Mouse (Mus musculus): ENCODE measurements at regions not wholly inside any gene's neighbourhood (a gene's known extent, or its start where the extent isn't known, plus 50 kb on each side); places are given as distances from the start of the nearest gene placed in this dataset.

- 64% methylated on average over 4 of the region's 4 CpGs for WGBS
- Histone ChIP-seq H3K4me1 (ENCODE audit: control insufficient read depth, insufficient read depth, low read length) (no peaks in the 10 kb centered on the region), H3K4me3 (replicated peaks; ENCODE audit: control insufficient read depth, low read depth, low read length) (no peak overlapping the region), H3K27ac (ENCODE audit: control insufficient read depth, insufficient read depth, low read depth, low read length, poor library complexity) (no peak overlapping the region)
- no peak for TF ChIP-seq POLR2A (IDR thresholded peaks at IDR 0.05; ENCODE audit: borderline replicate concordance, control insufficient read depth, low read depth, low read length)
Observed at GRCm38 (mm10) chr8:93734818-93735217, 74.9 kb upstream of the Gnao1 start.

- 70% methylated on average over 3 of the region's 3 CpGs for WGBS
- no peak for TF ChIP-seq CTCF (IDR thresholded peaks at IDR 0.05; ENCODE audit: control insufficient read depth, insufficient read depth, low read length)
- TF ChIP-seq POLR2A (IDR thresholded peaks at IDR 0.05; ENCODE audit: borderline replicate concordance, control insufficient read depth, low read depth, low read length) = no peak
- H3K4me1 ChIP-seq (ENCODE audit: control insufficient read depth, insufficient read depth, low read length) = no peaks in the 10 kb centered on the region
- no peak overlapping the region for H3K27ac ChIP-seq (ENCODE audit: control insufficient read depth, insufficient read depth, low read depth, low read length, poor library complexity)
- H3K4me3 ChIP-seq (replicated peaks; ENCODE audit: control insufficient read depth, low read depth, low read length) = no peak overlapping the region
Observed at GRCm38 (mm10) chr8:93740281-93740680, 69.5 kb upstream of the Gnao1 start.

- 62% methylated on average over 1 of the region's 1 CpGs for WGBS
- H3K27ac ChIP-seq (ENCODE audit: control insufficient read depth, insufficient read depth, low read depth, low read length, poor library complexity) = no peak overlapping the region
- H3K4me1 ChIP-seq (ENCODE audit: control insufficient read depth, insufficient read depth, low read length) = no peaks in the 10 kb centered on the region
- no peak overlapping the region for H3K4me3 ChIP-seq (replicated peaks; ENCODE audit: control insufficient read depth, low read depth, low read length)
- TF ChIP-seq CTCF (IDR thresholded peaks at IDR 0.05; ENCODE audit: control insufficient read depth, insufficient read depth, low read length) = no peak
- no peak for TF ChIP-seq POLR2A (IDR thresholded peaks at IDR 0.05; ENCODE audit: borderline replicate concordance, control insufficient read depth, low read depth, low read length)
Observed at GRCm38 (mm10) chr8:93748720-93749119, 61.0 kb upstream of the Gnao1 start.

GRCm38 (mm10) chr8:93750921-93751320, 58.8 kb upstream of the Gnao1 start:
- WGBS = 59% methylated on average over 2 of the region's 2 CpGs
- Histone ChIP-seq H3K27ac (ENCODE audit: control insufficient read depth, insufficient read depth, low read depth, low read length, poor library complexity) (no peak overlapping the region), H3K4me3 (replicated peaks; ENCODE audit: control insufficient read depth, low read depth, low read length) (no peak overlapping the region), H3K4me1 (ENCODE audit: control insufficient read depth, insufficient read depth, low read length) (no peaks in the 10 kb centered on the region)
- no peak for TF ChIP-seq POLR2A (IDR thresholded peaks at IDR 0.05; ENCODE audit: borderline replicate concordance, control insufficient read depth, low read depth, low read length)
- no peak for TF ChIP-seq CTCF (IDR thresholded peaks at IDR 0.05; ENCODE audit: control insufficient read depth, insufficient read depth, low read length)

- 74% methylated on average over 4 of the region's 4 CpGs for WGBS
- H3K4me3 ChIP-seq (replicated peaks; ENCODE audit: control insufficient read depth, low read depth, low read length) = no peak overlapping the region
- no peak overlapping the region for H3K27ac ChIP-seq (ENCODE audit: control insufficient read depth, insufficient read depth, low read depth, low read length, poor library complexity)
- no peaks in the 10 kb centered on the region for H3K4me1 ChIP-seq (ENCODE audit: control insufficient read depth, insufficient read depth, low read length)
- TF ChIP-seq CTCF (IDR thresholded peaks at IDR 0.05; ENCODE audit: control insufficient read depth, insufficient read depth, low read length) (no peak), POLR2A (IDR thresholded peaks at IDR 0.05; ENCODE audit: borderline replicate concordance, control insufficient read depth, low read depth, low read length) (no peak)
Observed at GRCm38 (mm10) chr8:93755981-93756380, 53.8 kb upstream of the Gnao1 start.
